Mouse (Mus musculus): ENCODE data around the gene Dnah2. TPM values are rescaled to one million over a fixed set of nuclear protein-coding genes. Genes with fewer than 3 reads are reported as not detected.

Dnah2 gene
- polyA plus RNA-seq, 1 experiment: 1.4 TPM

- H3K27ac ChIP-seq (ENCODE audit: control insufficient read depth, insufficient read depth, low read depth, low read length, poor library complexity): no peak overlapping the region
- TF ChIP-seq POLR2A (IDR thresholded peaks at IDR 0.05; ENCODE audit: borderline replicate concordance, control insufficient read depth, low read depth, low read length): no peak
- TF ChIP-seq CTCF (IDR thresholded peaks at IDR 0.05; ENCODE audit: control insufficient read depth, insufficient read depth, low read length): no peak
- 78% methylated on average over 4 of the region's 4 CpGs for WGBS
These were observed 89.0 kb downstream of the Dnah2 start for GRCm38 (mm10) chr11:69459883-69460282.

DNA sequence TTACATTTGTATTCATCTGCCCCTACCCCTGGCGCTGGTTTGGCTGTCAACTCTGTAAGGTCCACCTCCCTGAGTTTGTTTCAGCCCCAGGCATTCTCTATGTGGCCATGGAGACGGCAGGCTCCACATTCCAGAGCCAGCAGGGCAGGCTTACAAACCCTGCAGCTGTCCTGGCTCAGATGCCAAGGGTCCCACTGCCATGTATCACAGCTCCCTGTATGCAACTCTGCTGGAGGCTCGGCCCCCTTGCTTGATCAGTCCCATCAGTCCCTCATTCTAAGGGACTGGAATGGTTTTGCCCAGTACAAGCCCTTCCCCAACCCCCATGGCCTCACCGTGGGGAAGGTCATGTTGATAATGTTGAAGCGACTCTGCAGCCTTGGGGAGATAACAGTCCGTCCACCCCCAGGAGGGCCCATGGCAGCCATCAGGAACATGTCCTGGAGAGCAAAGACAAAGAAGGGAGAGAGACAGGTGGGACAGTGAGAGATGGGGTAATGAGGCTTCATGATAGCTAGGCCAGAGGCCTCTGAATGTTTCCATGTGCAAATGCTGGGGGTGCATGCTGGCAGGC, 91.8 kb downstream of the Dnah2 start:
- Histone ChIP-seq H3K27ac (ENCODE audit: control insufficient read depth, insufficient read depth, low read depth, low read length, poor library complexity) (no peak overlapping the region), H3K4me1 (ENCODE audit: control insufficient read depth, insufficient read depth, low read length) (no peaks in the 10 kb centered on the region), H3K4me3 (replicated peaks; ENCODE audit: control insufficient read depth, low read depth, low read length) (no peak overlapping the region)
- WGBS: 70% methylated on average over 6 of the region's 6 CpGs
- no peak for TF ChIP-seq POLR2A (IDR thresholded peaks at IDR 0.05; ENCODE audit: borderline replicate concordance, control insufficient read depth, low read depth, low read length)
- no peak for TF ChIP-seq CTCF (IDR thresholded peaks at IDR 0.05; ENCODE audit: control insufficient read depth, insufficient read depth, low read length)

More at GRCm38 (mm10) chr11:69459883-69460282, 89.0 kb downstream of the Dnah2 start:
- Histone ChIP-seq H3K4me1 (ENCODE audit: control insufficient read depth, insufficient read depth, low read length) (no peaks in the 10 kb centered on the region), H3K4me3 (replicated peaks; ENCODE audit: control insufficient read depth, low read depth, low read length) (no peak overlapping the region)

GRCm38 (mm10) chr11:69452114-69452867, 96.6 kb downstream of the Dnah2 start:
- TF ChIP-seq CTCF (IDR thresholded peaks at IDR 0.05; ENCODE audit: control insufficient read depth, insufficient read depth, low read length): no peak
- no peak for TF ChIP-seq POLR2A (IDR thresholded peaks at IDR 0.05; ENCODE audit: borderline replicate concordance, control insufficient read depth, low read depth, low read length)
- 67% methylated on average over 23 of the region's 23 CpGs for WGBS

DNA sequence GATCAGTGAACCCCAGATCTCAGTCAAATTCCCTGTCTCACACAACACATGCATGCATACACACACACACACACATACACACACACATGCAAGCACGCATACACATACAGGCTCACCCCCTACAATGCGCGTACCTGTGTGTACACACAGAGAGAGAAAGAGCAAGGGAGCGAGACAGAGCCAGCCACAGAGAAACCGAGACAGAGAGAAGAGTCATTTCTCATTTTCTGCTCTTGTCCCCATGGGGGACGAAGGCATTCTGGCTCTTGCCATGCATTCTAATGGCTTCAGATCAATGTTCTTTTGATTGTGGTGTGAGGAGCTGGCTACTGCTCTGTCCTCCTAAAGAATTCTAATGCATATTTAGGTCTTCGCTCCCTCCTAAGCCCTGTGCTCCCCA, 101.6 kb downstream of the Dnah2 start:
- Histone ChIP-seq H3K27ac (ENCODE audit: control insufficient read depth, insufficient read depth, low read depth, low read length, poor library complexity) (no peak overlapping the region), H3K4me3 (replicated peaks; ENCODE audit: control insufficient read depth, low read depth, low read length) (no peak overlapping the region), H3K4me1 (ENCODE audit: control insufficient read depth, insufficient read depth, low read length) (no peaks in the 10 kb centered on the region; the same call in 1 of the 2 replicates)
- no peak for TF ChIP-seq CTCF (IDR thresholded peaks at IDR 0.05; ENCODE audit: control insufficient read depth, insufficient read depth, low read length)
- TF ChIP-seq POLR2A (IDR thresholded peaks at IDR 0.05; ENCODE audit: borderline replicate concordance, control insufficient read depth, low read depth, low read length): no peak
- 90% methylated on average over 7 of the region's 7 CpGs for WGBS

More at GRCm38 (mm10) chr11:69452114-69452867, 96.6 kb downstream of the Dnah2 start:
- Histone ChIP-seq H3K4me3 (replicated peaks; ENCODE audit: control insufficient read depth, low read depth, low read length) (no peak overlapping the region), H3K4me1 (ENCODE audit: control insufficient read depth, insufficient read depth, low read length) (no peaks in the 10 kb centered on the region), H3K27ac (ENCODE audit: control insufficient read depth, insufficient read depth, low read depth, low read length, poor library complexity) (no peak overlapping the region)

DNA sequence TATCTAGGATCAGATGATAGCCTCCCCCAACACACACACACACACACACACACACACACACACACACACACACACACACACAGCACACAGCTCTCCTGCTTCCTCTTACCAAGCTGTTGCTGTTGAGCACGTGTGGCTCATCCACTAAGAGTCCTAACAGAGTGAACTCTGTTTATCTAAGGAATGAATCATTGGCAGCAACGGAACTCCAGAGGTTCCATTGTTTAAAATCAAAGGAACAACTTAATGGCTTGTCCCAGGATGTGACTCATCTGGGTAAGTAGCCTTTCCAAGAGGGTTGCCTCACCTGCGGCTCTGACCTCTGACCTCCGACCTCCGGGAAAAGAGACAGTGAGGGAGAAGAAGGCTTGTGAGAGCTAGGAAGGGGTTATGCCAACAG, 105.6 kb downstream of the Dnah2 start:
- Histone ChIP-seq H3K27ac (ENCODE audit: control insufficient read depth, insufficient read depth, low read depth, low read length, poor library complexity) (no peak overlapping the region), H3K4me3 (replicated peaks; ENCODE audit: control insufficient read depth, low read depth, low read length) (no peak overlapping the region), H3K4me1 (ENCODE audit: control insufficient read depth, insufficient read depth, low read length) (no peaks in the 10 kb centered on the region; the same call in 1 of the 2 replicates)
- WGBS: 48% methylated on average over 5 of the region's 5 CpGs
- no peak for TF ChIP-seq CTCF (IDR thresholded peaks at IDR 0.05; ENCODE audit: control insufficient read depth, insufficient read depth, low read length)
- no peak for TF ChIP-seq POLR2A (IDR thresholded peaks at IDR 0.05; ENCODE audit: borderline replicate concordance, control insufficient read depth, low read depth, low read length)

GRCm38 (mm10) chr11:69437291-69437690, 111.6 kb downstream of the Dnah2 start:
- Histone ChIP-seq H3K27ac (ENCODE audit: control insufficient read depth, insufficient read depth, low read depth, low read length, poor library complexity) (no peak overlapping the region), H3K4me1 (ENCODE audit: control insufficient read depth, insufficient read depth, low read length) (no peaks in the 10 kb centered on the region; the same call in 1 of the 2 replicates), H3K4me3 (replicated peaks; ENCODE audit: control insufficient read depth, low read depth, low read length) (no peak overlapping the region)
- 74% methylated on average over 3 of the region's 3 CpGs for WGBS
- TF ChIP-seq POLR2A (IDR thresholded peaks at IDR 0.05; ENCODE audit: borderline replicate concordance, control insufficient read depth, low read depth, low read length) (no peak), CTCF (IDR thresholded peaks at IDR 0.05; ENCODE audit: control insufficient read depth, insufficient read depth, low read length) (no peak)

DNA sequence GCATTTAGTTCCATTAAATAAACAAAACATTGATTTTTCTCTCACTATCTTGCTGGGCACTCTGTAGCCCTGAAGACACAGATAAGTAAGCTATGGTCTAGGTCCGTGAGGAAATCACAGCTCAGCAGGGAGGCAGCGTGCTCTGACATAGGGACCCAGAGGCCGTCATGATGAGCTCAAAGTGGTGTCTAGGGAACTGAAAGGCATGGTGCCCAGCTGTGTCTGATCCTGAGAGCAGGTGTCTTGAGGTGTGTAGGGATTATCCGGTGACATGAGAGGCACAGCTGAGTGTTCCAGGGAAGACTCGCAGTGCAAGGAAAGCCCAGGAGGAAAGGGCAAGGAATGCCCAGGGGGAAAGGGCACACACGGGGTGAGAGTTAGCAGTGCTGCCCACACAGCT, 115.7 kb downstream of the Dnah2 start:
- TF ChIP-seq CTCF (IDR thresholded peaks at IDR 0.05; ENCODE audit: control insufficient read depth, insufficient read depth, low read length): no peak
- TF ChIP-seq POLR2A (IDR thresholded peaks at IDR 0.05; ENCODE audit: borderline replicate concordance, control insufficient read depth, low read depth, low read length): no peak
- Histone ChIP-seq H3K4me3 (replicated peaks; ENCODE audit: control insufficient read depth, low read depth, low read length) (no peak overlapping the region), H3K4me1 (ENCODE audit: control insufficient read depth, insufficient read depth, low read length) (peaks cover 3% of the 10 kb centered on the region; the same call in 1 of the 2 replicates), H3K27ac (ENCODE audit: control insufficient read depth, insufficient read depth, low read depth, low read length, poor library complexity) (no peak overlapping the region)
- 77% methylated on average over 6 of the region's 6 CpGs for WGBS

GRCm38 (mm10) chr11:69432640-69432982, 116.3 kb downstream of the Dnah2 start:
- 68% methylated on average over 11 of the region's 11 CpGs for WGBS

More at GRCm38 (mm10) chr11:69432640-69432982, 116.3 kb downstream of the Dnah2 start:
- Histone ChIP-seq H3K27ac (ENCODE audit: control insufficient read depth, insufficient read depth, low read depth, low read length, poor library complexity) (no peak overlapping the region), H3K4me3 (replicated peaks; ENCODE audit: control insufficient read depth, low read depth, low read length) (no peak overlapping the region), H3K4me1 (ENCODE audit: control insufficient read depth, insufficient read depth, low read length) (peaks cover 3% of the 10 kb centered on the region; the same call in 1 of the 2 replicates)
- no peak for TF ChIP-seq POLR2A (IDR thresholded peaks at IDR 0.05; ENCODE audit: borderline replicate concordance, control insufficient read depth, low read depth, low read length)
- no peak for TF ChIP-seq CTCF (IDR thresholded peaks at IDR 0.05; ENCODE audit: control insufficient read depth, insufficient read depth, low read length)
